Mouse (Mus musculus) ES-E14 (cell line): ENCODE measurements around the gene Sgk2.

ENCODE experiments used
- MAFK ChIP-seq: IDR thresholded peaks from 2 replicates; pipeline ENCODE4 v1.6.1; 2014; ENCODE audit warnings: mild to moderate bottlenecking, low read depth, low read length, inconsistent platforms; ENCODE audit not compliant: insufficient read depth
- ZC3H11A ChIP-seq: IDR thresholded peaks from 2 replicates; pipeline ENCODE4 v1.6.1; 2012; ENCODE audit warnings: low read depth, mild to moderate bottlenecking, inconsistent platforms, low read length, borderline replicate concordance
- ZNF384 ChIP-seq: IDR thresholded peaks from 2 replicates; pipeline ENCODE4 v1.6.1; 2012; ENCODE audit warnings: low read depth, low read length, inconsistent platforms

GRCm38 (mm10) chr2:163054891-163055494, 67.9 kb downstream of the Sgk2 start:
- no peak for TF ChIP-seq MAFK
- TF ChIP-seq ZC3H11A, result no peak
- no peak for TF ChIP-seq ZNF384
